Mouse (Mus musculus) heart, embryonic 13.5 days (tissue): ENCODE measurements around the gene Cdc42ep1. TPM values are rescaled to one million over a fixed set of nuclear protein-coding genes. Genes with fewer than 3 reads are reported as not detected.
A peak's percentile ranks its signal among the peaks of the same experiment; 100 is the strongest.
"Not testable (repeated sequence)": the region's sequence is repeated elsewhere in the genome, so short reads cannot be mapped to it uniquely, and the experiment has no call there.

Experiments used
- ATAC-seq: fragments of 200-750 bp; cut with Nextera tagmentation; 2 replicates; pipeline ENCODE4 v1.8.0; 2017; ENCODE audit warnings: moderate TSS enrichment; ENCODE audit not compliant: insufficient number of reproducible peaks, low FRiP score, low TSS enrichment; ENCODE audit errors: extremely low read depth
- H3K27ac ChIP-seq: fragments of 300-500 bp; sonication (generic); replicated peaks from 2 replicates; pipeline ENCODE4 v1.5.1; 2015; ENCODE audit warnings: moderate library complexity, mild to moderate bottlenecking, inconsistent platforms
- H3K27me3 ChIP-seq: fragments of 300-500 bp; sonication (generic); replicated peaks from 2 replicates; pipeline ENCODE4 v1.6.1; 2015; ENCODE audit warnings: mild to moderate bottlenecking, inconsistent platforms
- H3K36me3 ChIP-seq: fragments of 300-500 bp; sonication (generic); 2 replicates; pipeline ENCODE4 v1.6.1; 2015; ENCODE audit warnings: mild to moderate bottlenecking, inconsistent platforms
- H3K4me1 ChIP-seq: fragments of 300-500 bp; sonication (generic); 2 replicates; pipeline ENCODE4 v1.6.1; 2015; ENCODE audit warnings: inconsistent platforms
- H3K4me2 ChIP-seq: fragments of 300-500 bp; sonication (generic); 2 replicates; pipeline ENCODE4 v1.6.1; 2015; ENCODE audit warnings: inconsistent platforms, mild to moderate bottlenecking, moderate library complexity
- H3K4me3 ChIP-seq: fragments of 300-500 bp; sonication (generic); 2 replicates; pipeline ENCODE4 v1.5.1; 2015; ENCODE audit warnings: moderate library complexity, mild to moderate bottlenecking, inconsistent platforms
- H3K9ac ChIP-seq: fragments of 300-500 bp; sonication (generic); 2 replicates; pipeline ENCODE4 v1.6.1; 2015; ENCODE audit warnings: inconsistent platforms, mild to moderate bottlenecking, moderate library complexity
- H3K9me3 ChIP-seq: fragments of 300-500 bp; sonication (generic); 2 replicates; pipeline ENCODE4 v1.6.1; 2016; ENCODE audit warnings: inconsistent platforms
- WGBS: fragments of 180-500 bp; shearing (Covaris S2); methylation state at CpG from one replicate; pipeline ENCODE4 v1.1.7; 2015; ENCODE audit warnings: mixed read lengths; 5-methylcytosine and 5-hydroxymethylcytosine counted together
- polyA plus RNA-seq: library from polyadenylated mRNA; unstranded; fragments of >200 nt; fragmentation: Nextera tagmentation; extraction: Ambion mirVana; gene quantifications from 2 replicates; pipeline ENCODE4 v1.2.1, GENCODE M21; 2015

Cdc42ep1 gene
- polyA plus RNA-seq, 1 experiment from 2014 or later, result 36.1 TPM

DNA sequence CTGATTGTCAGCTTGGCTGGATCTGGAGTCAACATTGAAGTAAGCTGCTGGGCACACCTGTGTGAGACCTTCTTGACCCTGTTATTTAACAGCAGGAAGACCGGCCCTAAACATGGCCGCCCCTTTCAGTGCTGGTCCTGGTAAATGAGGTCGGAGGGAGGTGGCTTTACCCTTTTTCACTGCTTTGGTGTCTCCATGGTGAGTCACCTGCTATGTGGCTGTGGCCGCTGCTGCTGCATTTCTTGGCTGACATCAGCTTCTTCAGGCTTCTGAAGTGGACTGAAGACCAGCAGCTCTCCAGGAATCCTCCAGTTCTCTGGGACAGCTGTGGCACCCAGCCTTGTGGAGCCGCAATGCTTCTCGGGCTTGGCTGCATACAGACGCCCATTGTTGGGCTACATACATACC lies 26.4 kb downstream of the Cdc42ep1 start:
- Histone ChIP-seq H3K27ac (peak overlapping the region; percentile 84), H3K36me3 (no peaks in the 10 kb centered on the region), H3K9ac (peak overlapping the region; percentile 6; the same call in 1 of the 2 replicates), H3K4me3 (no peak overlapping the region), H3K9me3 (no peaks in the 10 kb centered on the region), H3K4me1 (peaks cover 18% of the 10 kb centered on the region), H3K27me3 (no peaks in the 10 kb centered on the region), H3K4me2 (peak overlapping the region; percentile 11; the same call in 1 of the 2 replicates)
- WGBS, result 66% methylated on average over 7 of the region's 7 CpGs
- ATAC-seq, result no peak

DNA sequence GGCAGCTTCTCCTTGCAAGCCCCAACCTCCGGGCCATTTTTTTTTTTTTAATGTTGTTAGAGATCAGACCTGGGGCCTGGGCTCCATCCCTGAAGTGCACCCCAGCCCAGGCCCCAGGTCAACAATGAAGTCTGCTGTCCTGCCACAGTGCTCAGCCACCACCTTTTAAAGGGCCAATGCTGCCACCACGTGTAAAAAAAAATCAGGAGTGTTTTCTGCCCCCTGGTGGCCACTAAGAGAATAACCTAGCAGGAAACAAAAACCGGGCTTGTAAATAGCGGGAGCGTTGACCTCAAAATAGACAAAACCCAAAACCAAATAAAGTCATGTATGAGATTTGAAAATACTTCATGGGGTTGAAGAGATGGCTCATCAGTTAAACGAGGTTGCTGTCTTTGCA lies 27.4 kb downstream of the Cdc42ep1 start:
- H3K4me3 ChIP-seq, result no peak overlapping the region
- no peaks in the 10 kb centered on the region for H3K36me3 ChIP-seq
- no peak overlapping the region for H3K4me2 ChIP-seq
- no peak overlapping the region for H3K9ac ChIP-seq
- H3K27ac ChIP-seq, result no peak overlapping the region
- 25% methylated on average over 6 of the region's 6 CpGs for WGBS
- no peak for ATAC-seq
- H3K4me1 ChIP-seq, result peaks cover 17% of the 10 kb centered on the region
- no peaks in the 10 kb centered on the region for H3K27me3 ChIP-seq
- H3K9me3 ChIP-seq, result no peaks in the 10 kb centered on the region

DNA sequence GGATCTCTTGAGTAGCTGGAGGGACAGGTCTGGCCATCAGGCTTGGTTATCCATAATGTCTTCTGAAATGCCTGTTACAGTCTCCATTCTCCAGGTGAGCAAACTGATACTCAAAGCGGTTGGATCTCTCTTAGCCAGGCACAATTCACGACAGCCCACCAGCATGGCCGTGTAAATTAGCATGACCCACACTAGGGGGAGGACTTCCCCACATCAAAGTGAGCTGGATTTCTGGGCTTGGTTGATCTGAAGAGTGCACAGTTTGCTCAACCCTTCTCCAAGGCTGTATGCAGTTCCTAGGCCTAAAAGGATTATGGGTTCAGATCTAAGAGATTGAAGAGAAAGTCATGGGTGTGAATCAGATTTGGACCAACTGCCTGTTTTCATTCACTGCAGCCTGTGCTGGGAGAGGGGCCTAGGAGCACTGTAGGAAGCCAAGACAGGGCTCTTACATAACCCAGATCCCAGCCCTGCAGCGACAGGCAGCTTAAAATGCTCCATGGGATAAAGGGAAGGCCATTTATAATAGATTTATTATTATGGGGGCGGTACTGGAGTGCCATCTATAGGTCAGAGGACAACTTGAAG lies 29.7 kb downstream of the Cdc42ep1 start:
- Histone ChIP-seq H3K9me3 (no peaks in the 10 kb centered on the region), H3K4me3 (no peak overlapping the region), H3K4me1 (peaks cover 33% of the 10 kb centered on the region), H3K36me3 (no peaks in the 10 kb centered on the region), H3K4me2 (no peak overlapping the region), H3K27me3 (no peaks in the 10 kb centered on the region), H3K9ac (0 out of 2 replicates have a peak overlapping the region, but pooled peaks have one; percentile 10), H3K27ac (no peak overlapping the region)
- ATAC-seq, result no peak
- WGBS, result 47% methylated on average over 5 of the region's 5 CpGs

DNA sequence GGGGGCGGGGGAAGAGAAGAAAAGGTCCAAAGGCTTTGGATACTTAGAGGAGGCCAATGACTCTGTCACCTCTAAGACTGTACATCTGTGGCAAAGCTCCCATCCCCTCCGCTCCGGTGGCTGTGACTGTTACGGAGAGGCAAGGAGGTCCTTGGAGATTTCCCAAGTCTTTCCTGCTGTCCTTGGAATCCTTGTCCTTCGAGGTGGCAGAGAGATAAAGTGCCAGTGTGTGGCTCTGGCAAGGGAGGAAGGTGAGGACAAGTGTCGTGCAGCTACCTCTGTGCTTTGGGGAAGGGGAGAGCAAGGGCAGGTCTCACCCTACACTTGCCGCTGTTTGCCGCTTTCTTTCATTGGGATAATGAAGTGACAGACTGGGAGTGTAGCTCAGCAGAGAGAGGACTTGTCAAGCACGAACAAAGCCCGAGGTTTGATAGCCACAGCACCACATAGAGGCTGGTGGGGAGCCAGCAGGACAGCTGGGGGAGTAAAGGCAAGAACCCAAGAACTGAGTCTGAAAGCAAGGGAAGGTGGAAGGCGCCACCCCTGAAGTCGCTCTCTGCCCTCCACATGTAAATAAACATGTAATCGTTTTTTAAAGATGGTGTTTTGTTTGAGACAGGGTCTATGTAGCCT lies 31.5 kb downstream of the Cdc42ep1 start:
- no peaks in the 10 kb centered on the region for H3K9me3 ChIP-seq
- no peak overlapping the region for H3K4me3 ChIP-seq
- peaks cover 32% of the 10 kb centered on the region for H3K4me1 ChIP-seq
- no peaks in the 10 kb centered on the region for H3K36me3 ChIP-seq
- ATAC-seq, result no peak
- H3K27me3 ChIP-seq, result no peaks in the 10 kb centered on the region
- H3K9ac ChIP-seq, result peak overlapping the region; percentile 57; the same call in 1 of the 2 replicates
- H3K27ac ChIP-seq, result no peak overlapping the region
- no peak overlapping the region for H3K4me2 ChIP-seq
- 41% methylated on average over 13 of the region's 13 CpGs for WGBS

DNA sequence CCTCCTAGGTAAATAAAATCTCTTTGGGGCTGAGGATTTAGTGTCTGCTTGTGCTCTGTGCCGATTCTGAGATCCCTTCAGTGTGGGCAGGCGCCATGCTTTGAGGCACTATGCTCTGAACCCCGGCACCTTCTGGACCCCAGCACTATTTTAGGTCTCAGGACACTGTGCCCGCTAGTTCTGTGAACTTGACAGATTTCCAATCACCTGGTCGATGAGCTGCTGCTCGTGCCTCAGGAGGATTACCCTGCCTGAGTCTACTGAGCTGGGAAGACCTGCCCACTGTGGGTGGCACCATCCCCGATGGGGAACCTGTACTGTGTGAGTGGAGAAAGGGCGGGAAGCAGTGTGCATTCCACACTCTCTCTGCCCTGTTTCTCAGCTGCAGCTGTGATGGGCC lies 32.6 kb downstream of the Cdc42ep1 start:
- peaks cover 4% of the 10 kb centered on the region; the same call in 1 of the 2 replicates for H3K36me3 ChIP-seq
- no peak overlapping the region for H3K27ac ChIP-seq
- no peak overlapping the region for H3K4me3 ChIP-seq
- no peaks in the 10 kb centered on the region for H3K27me3 ChIP-seq
- no peak overlapping the region for H3K4me2 ChIP-seq
- WGBS, result 69% methylated on average over 8 of the region's 8 CpGs
- H3K9me3 ChIP-seq, result no peaks in the 10 kb centered on the region
- peaks cover 40% of the 10 kb centered on the region for H3K4me1 ChIP-seq
- H3K9ac ChIP-seq, result no peak overlapping the region
- ATAC-seq, result no peak

DNA sequence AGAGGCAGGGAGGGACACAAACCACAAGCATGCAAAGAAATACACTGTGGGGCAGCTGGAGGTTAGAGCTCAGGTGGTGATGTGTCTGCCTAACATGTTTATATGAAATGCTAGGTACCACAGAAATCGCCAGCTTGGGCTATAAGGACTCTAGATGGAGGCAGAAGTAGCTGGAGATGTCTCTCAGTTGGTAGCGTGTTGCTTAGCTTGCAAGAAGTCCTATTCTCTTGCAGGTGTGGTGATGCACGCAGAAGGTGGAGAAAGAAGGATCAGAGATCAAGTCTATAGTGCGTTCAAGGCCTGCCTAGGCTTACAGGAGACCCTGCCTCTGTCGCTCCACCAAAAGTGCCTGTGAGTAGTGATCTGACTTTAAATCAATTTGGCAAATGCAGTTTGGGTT lies 33.1 kb downstream of the Cdc42ep1 start:
- Histone ChIP-seq H3K4me2 (peak overlapping the region; percentile 78), H3K9me3 (no peaks in the 10 kb centered on the region), H3K27me3 (no peaks in the 10 kb centered on the region), H3K36me3 (peaks cover 9% of the 10 kb centered on the region; the same call in 1 of the 2 replicates), H3K4me3 (peak overlapping the region; percentile 71; the same call in 1 of the 2 replicates), H3K27ac (peak overlapping the region; percentile 99), H3K4me1 (peaks cover 46% of the 10 kb centered on the region), H3K9ac (peak overlapping the region; percentile 98; the same call in 1 of the 2 replicates)
- 71% methylated on average over 5 of the region's 5 CpGs for WGBS
- no peak for ATAC-seq

DNA sequence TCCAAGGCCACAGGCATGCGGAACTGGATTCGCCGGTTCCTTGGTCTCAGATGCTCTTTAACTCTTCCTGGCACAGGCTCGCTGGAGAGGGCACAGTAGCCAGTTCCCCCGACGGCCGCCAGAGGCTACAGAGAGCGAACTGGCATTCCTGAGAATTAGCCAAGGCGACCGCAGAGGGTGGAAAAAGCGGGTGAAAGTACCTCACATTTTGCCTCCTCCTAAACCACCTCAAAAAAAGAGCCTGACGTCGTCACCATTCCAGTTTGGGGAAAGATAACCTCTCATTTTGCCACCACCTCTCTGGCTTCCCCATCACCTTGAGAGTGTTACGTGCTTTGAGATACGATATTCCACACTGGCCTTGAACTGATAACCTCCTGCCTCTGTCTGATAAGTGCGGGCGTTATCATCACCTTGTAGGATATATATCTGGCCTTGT lies 33.9 kb downstream of the Cdc42ep1 start:
- Histone ChIP-seq H3K9me3 (no peaks in the 10 kb centered on the region), H3K9ac (peak overlapping the region; percentile 98), H3K4me3 (peak overlapping the region; percentile 71), H3K4me1 (peaks cover 48% of the 10 kb centered on the region), H3K4me2 (peak overlapping the region; percentile 78), H3K27me3 (no peaks in the 10 kb centered on the region), H3K27ac (peak overlapping the region; percentile 99), H3K36me3 (peaks cover 15% of the 10 kb centered on the region)
- no peak for ATAC-seq
- under 1% methylated on average over 17 of the region's 17 CpGs for WGBS

DNA sequence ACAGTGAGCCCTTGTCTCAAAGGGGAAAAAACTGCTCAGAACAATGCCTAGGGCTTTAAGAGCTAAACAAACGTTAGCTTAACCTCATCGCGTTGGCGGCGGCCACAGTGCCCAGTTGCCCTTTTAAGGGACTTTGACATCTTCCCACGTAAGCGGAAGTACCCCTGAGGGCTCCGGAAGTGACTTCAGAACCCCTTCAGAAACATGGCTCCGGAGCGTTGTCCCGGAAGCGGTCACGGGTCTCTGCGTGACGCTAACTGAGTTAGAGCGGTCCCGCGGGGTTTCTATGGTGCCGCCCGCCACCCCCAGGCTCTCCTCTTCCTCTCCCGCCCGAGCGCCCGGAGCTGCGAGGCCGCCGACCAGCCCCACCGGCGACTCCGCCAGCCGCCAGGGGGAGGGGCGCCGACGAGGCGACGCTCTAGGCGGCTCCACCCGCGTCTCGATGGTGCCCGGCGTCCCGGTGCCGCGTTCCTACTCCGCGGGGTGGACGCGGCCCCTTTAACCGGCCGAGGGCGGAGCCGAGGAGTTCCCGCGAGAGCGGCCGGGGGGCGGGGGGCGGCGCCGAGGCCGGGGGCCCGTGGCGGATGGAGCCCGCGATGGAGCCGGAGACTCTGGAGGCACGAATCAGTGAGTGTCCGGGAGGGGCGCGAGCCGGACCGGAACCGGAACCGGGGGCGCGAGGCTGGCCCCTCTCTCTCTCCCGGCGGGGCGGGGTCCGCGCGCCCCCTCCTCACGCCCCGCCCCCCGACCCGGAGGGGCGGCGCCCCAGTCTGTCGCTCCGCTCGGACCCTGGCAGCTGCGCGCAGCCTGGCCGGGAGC lies 34.8 kb downstream of the Cdc42ep1 start, which contains the start of gene Gga1:
TSS of gene Gga1 (plus strand) at position 200 of the 819 bp plus-strand sequence.
- Histone ChIP-seq H3K4me2 (peak within 1 kb of the TSS; percentile 78), H3K27me3 (no peaks in the 10 kb centered on the region), H3K4me1 (peaks cover 48% of the 10 kb centered on the region), H3K4me3 (peak within 1 kb of the TSS; percentile 71), H3K9ac (peak within 1 kb of the TSS; percentile 98), H3K9me3 (no peaks in the 10 kb centered on the region), H3K27ac (peak within 1 kb of the TSS; percentile 99), H3K36me3 (peaks cover 25% of the 10 kb centered on the region)
- WGBS, result under 1% methylated on average over 84 of the region's 95 CpGs
- ATAC-seq, result peak; percentile 88

DNA sequence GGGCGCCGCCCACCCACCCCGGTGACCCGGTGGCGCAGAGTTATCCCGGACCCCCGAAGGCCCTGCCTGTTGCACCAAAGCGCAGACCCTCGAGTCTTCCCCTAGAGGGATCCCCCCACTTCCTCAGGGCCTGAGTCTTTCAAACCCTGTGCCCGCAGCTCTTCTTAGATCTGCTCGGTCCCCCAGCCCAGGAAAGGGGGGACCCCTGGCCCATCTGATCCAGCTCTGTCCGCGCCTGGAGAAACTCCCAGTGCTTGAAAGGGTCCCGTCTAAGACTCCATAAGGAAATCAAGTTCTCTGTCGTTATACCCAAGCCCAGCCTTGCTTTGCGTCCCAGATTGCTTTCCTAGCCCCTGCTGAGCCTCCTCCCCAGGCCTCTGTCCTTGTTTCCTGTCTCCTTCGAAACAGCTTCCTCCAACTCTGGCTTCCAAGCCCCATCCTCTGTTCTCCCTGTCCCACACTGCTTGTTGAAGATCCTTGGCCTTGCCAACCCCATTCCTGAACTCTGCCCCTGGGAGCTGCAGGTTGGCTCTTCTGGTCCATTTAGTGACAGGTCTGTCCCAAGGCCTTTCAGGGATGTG lies 35.5 kb downstream of the Cdc42ep1 start:
- ATAC-seq, result peak; percentile 9; the same call in 1 of the 2 replicates
- WGBS, result 0% methylated on average over 17 of the region's 17 CpGs

DNA sequence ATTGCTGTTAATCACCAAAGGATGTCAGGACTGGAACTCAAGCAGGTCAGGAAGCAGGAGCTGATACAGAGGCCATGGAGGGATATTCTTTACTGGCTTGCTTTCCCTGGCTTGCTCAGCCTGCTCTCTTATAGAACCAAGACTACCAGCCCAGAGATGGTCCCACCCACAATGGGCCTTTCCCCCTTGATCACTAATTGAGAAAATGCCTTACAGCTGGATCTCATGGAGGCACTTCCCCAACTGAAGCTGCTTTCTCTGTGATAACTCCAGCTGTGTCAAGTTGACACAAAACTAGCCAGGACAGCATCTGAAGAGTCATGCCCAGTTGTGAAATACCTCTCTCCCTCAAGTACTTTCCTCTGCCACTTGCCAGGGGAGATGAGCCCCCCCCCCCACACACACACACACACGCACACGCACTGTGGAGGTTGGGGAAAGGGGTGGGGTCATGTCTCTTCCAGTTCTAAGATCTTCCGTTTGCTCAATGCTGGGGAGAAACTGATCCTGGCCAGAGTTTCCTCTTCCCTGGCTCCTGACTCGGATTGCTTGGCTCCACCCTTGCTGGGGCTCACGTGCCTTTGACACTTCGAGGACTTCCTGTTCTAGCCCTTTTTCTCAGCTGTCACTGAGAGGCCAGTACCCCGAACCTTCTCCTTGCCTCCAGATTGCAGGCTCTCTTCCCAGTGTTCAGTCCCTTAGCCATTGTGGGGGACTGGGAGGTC lies 36.5 kb downstream of the Cdc42ep1 start:
- H3K27ac ChIP-seq, result peak overlapping the region; percentile 29
- WGBS, result 43% methylated on average over 7 of the region's 7 CpGs
- H3K9me3 ChIP-seq, H3K4me3 ChIP-seq, ATAC-seq, H3K27me3 ChIP-seq: not testable (repeated sequence)
- H3K4me2 ChIP-seq, result peak overlapping the region; percentile 78
- H3K36me3 ChIP-seq, result peaks cover 42% of the 10 kb centered on the region
- peaks cover 43% of the 10 kb centered on the region for H3K4me1 ChIP-seq
- peak overlapping the region; percentile 54 for H3K9ac ChIP-seq

More for the DNA sequence above, 35.5 kb downstream of the Cdc42ep1 start:
- peak overlapping the region; percentile 71 for H3K4me3 ChIP-seq
- H3K9me3 ChIP-seq, result no peaks in the 10 kb centered on the region
- peaks cover 48% of the 10 kb centered on the region for H3K4me1 ChIP-seq
- peak overlapping the region; percentile 99 for H3K27ac ChIP-seq
- H3K36me3 ChIP-seq, result peaks cover 32% of the 10 kb centered on the region
- peak overlapping the region; percentile 98 for H3K9ac ChIP-seq
- H3K27me3 ChIP-seq, result no peaks in the 10 kb centered on the region
- H3K4me2 ChIP-seq, result peak overlapping the region; percentile 78
